Mouse (Mus musculus): ENCODE results near the gene Lepr.
"Not testable (repeated sequence)": the region's sequence is repeated elsewhere in the genome, so short reads cannot be mapped to it uniquely, and the experiment has no call there.

The Lepr gene

GRCm38 (mm10) chr4:101718991-101719580, 1.9 kb downstream of the Lepr start:
- no peak for DNase-seq

DNA sequence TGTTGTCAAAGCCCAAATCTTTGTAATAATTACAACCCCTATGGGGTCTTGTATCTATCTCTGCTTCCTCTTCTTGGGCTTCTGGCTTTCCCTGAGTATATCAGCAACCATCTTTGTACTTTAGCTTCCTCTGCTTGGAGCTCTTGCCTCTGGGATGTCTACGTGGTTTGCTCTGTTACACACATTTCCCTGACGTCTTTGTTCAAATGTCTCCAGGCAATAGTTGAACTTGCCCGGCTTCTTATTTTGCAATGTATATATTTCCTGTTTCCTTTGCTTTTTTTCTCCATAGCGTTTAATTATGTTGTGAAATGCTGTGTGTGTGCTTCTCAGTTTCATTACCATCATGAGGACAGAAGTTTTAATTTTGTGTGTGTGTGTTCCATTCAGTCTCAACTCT, 4.5 kb downstream of the Lepr start:
- DNase-seq, result no peak

- DNase-seq, result no peak
These were observed 24.8 kb downstream of the Lepr start for GRCm38 (mm10) chr4:101741973-101742372.

DNA sequence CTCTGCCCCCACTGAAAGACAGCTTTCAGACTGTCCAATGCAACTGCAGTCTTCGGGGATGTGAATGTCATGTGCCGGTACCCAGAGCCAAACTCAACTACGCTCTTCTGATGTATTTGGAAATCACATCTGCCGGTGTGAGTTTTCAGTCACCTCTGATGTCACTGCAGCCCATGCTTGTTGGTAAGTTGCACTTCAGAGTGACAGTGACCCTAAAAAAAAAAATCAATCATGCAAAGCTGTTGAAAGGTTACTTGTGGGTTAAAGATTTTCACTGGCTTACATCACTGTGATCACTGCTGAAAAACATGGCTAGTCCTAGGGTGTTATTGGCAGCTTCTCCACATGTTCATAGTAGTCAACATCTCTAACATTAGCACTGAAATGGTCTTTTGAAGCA, 28.3 kb downstream of the Lepr start:
- no peak for DNase-seq

- DNase-seq, result no peak
These were observed 43.3 kb downstream of the Lepr start for GRCm38 (mm10) chr4:101760490-101760889.

DNA sequence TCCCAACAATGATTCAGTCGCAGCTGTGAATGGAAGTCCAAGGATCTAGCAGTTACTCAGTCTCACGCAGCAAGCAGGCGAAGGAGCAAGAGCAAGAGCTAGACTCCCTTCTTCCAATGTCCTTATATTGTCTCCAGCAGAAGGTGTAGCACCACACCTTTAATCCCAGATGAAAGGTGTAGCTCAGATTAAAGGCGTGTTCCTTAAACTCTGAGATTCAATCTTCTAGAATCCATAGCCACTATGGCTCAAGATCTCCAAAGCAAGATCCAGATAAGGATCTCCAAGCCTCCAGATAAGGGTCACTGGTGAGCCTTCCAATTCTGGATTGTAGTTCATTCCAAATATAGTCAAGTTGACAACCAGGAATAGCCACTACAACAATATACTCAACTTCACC, 126.7 kb downstream of the Lepr start, which contains the start of gene B020004J07Rik:
Gene B020004J07Rik (minus strand): TSS at position 101 of the 400 bp plus-strand sequence.
- not testable (repeated sequence) for DNase-seq

GRCm38 (mm10) chr4:101850908-101851307, 133.7 kb downstream of the Lepr start:
- DNase-seq, result no peak

DNA sequence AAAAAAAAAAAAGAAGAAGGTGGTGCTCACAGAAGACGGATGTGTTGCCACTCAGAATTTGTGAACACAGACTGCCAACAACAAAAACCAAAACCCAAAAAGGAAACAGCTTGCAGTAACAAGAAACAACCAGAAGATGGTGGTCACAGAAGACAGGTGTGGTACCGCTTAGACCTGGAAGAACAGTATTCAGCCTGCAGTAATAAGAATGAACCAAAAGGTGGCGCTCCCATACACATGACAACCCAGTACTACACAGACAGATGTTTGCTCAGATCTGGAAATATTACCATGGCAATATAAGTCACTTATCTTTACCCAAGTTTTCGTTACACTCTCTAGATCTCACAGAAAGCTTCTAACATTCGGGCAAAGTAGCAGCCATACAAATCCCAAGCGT, 143.7 kb downstream of the Lepr start:
- no peak for DNase-seq

GRCm38 (mm10) chr4:101862289-101862688, 145.1 kb downstream of the Lepr start:
- DNase-seq, result no peak
